Mouse (Mus musculus) erythroblast, embryonic 14.5 days (primary cell): ENCODE results near the gene St6galnac3.

Experiments used
- GATA1 ChIP-seq: IDR thresholded peaks from 2 replicates; pipeline ENCODE4 v1.6.1; 2012; ENCODE audit warnings: low read length, inconsistent platforms, mixed read lengths
- TAL1 ChIP-seq: IDR thresholded peaks from 3 replicates; pipeline ENCODE4 v1.6.1; 2012; ENCODE audit warnings: low read length, inconsistent platforms, mixed read lengths

GRCm38 (mm10) chr3:153460173-153460572 is 264.8 kb downstream of the St6galnac3 start:
- TF ChIP-seq TAL1 (no peak), GATA1 (no peak)
